Mouse (Mus musculus) embryo, embryonic 11.5 days (tissue): Measurements from ENCODE around the gene Cers5.
"Not testable (repeated sequence)": the region's sequence is repeated elsewhere in the genome, so short reads cannot be mapped to it uniquely, and the experiment has no call there.

Source experiments
- DNase-seq: peaks from one replicate; pipeline ENCODE4 v3.0.0-alpha.2; 2012; ENCODE audit warnings: low read depth, low spot score

Gene Cers5

DNA sequence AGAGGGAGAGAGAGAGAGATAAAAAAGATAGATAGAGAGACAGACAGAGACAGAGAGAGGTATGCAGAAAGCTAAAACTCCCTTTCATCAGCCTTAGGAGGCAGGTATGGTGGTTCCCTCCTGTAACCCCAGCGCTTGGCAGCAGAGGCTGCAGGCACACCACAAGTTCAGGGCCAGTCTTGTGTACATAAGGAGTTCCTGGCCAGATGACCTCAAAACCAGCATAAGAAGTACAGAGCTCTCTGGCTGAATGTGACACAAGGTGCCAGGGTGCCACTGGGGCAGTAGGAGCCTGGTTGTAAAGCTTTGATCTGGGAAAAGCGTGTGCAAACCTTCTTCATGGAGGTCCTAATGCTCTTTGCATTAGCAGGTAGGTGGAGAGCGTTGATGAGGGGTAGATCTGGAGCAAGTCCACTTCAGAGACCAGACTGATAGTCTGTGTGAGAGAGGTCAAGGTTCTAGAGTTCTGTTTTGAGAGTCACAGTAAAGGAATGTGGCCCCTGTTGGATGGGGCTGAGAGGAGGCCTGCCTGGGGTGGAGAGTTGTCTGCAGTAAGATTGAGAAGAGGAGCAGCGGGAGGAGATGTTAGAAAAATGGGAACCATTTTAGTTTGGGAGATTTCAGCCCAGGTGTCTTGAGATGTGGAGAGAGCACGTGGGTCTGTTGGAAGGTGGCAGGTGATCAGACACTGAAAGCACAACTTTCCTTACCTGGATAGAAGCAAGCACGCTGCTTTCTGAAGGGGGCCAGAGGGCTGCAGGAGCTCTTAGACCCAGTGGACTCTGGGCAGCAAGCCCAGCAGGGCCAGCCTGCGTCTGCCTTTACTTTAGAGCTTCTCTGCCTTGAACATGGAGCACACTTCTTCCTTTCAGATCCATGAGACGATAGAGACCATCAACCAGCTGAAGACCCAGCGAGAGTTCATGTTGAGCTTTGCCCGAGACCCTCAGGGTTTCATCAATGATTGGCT is 62.2 kb downstream of the Cers5 start:
- DNase-seq = no peak

DNA sequence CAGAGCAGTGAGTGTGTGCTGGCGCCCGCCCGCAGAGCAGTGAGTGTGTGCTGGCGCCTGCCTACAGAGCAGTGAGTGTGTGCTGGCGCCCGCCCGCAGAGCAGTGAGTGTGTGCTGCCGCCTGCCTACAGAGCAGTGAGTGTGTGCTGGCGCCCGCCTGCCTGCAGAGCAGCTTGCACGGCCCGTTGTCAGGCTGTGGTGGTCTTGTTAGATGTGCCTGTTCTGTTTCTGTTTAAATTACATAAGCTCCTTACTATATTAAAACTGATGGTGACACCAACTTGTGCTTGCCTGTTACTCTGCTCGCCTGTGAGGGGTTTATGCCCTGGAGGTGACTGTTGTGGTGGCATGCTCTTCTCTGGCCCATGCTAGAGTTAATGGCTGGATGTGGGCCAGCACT is 64.5 kb downstream of the Cers5 start:
- no peak for DNase-seq

DNA sequence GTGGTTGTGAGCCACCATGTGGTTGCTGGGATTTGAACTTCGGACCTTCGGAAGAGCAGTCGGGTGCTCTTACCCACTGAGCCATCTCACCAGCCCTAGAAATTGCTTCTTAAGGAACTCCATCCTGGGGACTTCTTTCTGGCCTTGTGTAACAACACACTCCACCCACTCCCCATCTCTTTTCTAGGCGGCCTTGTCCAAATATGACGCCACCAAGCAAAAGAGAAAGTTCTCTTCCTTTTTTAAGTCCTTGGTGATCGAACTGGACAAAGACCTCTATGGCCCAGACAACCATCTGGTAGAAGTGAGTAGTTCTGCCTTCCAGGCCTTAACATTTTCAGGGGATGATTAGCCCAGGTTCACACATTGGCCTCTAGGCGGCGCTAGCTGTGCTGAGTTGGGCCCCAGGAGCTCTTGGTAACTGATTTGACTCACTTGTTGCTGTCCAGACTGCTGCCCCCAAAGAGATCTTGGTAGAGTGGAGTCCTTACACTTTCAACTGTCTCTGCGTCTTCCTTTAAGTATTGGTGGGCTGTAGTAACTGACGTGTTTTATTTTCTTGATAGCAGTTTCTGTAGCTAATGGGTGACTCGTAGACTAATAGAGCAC is 67.1 kb downstream of the Cers5 start, which contains the start of gene Gm17349:
Gm17349 (minus strand) TSS at position 51 of the 609 bp plus-strand sequence.
- no peak for DNase-seq

DNA sequence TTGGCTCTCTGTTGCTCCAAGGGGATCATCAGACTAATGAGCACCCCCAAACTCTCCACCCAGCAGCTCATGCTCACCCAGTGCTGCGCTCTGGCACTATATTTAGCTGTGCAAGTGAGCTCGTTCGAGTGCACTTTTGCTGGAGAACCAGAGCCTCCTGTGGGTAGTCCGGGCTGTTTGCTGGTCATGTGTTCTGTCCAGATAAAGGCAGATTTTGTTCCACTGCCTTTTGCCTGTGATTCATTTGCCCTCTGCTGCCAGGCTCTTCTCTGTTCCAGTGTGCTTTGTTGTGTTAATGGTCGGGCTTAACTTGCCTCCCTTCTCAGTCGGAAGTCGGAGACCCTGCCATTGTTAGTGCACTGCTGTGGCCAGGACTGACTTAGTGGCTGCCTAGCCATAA is 67.8 kb downstream of the Cers5 start:
- no peak for DNase-seq

DNA sequence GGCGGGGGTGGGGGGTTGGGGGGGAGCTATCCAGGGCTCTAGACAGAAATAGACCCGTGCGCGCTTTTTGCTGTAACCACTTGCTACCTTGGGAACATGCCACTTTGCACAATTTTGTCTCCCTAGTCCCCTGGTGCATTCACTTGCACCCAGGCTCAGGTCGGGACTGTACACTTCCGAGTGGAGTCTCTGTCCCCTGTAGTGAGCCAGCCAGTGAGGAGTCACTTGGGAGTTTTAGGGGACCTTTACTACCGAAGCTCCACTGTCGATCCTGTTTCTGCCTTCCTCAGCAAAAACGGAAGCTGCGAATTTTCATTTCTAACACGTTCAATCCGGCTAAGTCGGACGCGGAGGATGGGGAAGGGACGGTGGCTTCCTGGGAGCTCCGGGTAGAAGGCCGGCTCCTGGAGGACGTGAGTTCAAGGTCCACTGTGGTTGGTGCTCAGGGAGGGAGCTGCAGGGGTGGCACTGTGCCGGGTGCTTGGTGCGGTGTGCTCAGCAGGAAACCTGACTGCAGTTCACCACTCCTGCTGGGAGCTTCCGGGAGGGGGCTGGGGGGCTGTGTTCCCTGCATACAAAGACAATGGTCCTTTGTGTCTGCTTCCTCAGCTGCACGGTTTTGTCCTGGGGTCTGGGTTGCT is 68.5 kb downstream of the Cers5 start:
- DNase-seq = no peak

DNA sequence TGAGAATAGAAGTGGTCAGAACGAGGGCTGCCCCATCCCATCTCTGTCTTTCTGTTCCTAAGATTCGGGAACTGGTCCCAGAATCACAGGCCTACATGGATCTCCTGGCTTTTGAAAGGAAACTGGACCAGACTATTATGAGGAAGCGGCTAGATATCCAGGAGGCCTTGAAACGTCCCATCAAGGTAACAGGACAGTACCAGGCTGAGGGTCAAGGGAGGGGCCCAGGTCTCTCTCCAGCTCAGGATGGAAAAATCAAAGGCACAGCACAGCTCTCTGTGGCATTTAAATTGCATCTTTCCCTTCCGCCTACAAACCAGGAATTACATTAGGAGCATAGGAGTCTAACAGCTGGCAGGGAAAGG is 69.0 kb downstream of the Cers5 start:
- DNase-seq = no peak

DNA sequence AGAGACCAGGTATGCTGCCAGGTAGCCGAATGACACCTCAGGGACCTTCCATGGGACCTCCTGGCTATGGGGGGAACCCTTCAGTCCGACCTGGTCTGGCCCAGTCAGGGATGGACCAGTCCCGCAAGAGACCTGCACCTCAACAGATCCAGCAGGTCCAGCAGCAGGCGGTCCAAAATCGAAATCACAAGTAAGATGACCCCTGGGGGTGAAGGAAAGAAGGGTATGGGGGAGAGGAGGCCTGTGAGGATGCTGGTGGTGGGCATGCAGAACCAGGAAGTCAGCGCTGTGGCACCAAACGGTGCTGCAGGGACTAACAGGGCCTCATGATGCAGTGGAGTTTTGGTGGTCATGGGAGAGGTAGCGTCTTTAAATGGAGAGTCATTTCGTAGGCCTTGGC is 69.6 kb downstream of the Cers5 start:
- DNase-seq = no peak

DNA sequence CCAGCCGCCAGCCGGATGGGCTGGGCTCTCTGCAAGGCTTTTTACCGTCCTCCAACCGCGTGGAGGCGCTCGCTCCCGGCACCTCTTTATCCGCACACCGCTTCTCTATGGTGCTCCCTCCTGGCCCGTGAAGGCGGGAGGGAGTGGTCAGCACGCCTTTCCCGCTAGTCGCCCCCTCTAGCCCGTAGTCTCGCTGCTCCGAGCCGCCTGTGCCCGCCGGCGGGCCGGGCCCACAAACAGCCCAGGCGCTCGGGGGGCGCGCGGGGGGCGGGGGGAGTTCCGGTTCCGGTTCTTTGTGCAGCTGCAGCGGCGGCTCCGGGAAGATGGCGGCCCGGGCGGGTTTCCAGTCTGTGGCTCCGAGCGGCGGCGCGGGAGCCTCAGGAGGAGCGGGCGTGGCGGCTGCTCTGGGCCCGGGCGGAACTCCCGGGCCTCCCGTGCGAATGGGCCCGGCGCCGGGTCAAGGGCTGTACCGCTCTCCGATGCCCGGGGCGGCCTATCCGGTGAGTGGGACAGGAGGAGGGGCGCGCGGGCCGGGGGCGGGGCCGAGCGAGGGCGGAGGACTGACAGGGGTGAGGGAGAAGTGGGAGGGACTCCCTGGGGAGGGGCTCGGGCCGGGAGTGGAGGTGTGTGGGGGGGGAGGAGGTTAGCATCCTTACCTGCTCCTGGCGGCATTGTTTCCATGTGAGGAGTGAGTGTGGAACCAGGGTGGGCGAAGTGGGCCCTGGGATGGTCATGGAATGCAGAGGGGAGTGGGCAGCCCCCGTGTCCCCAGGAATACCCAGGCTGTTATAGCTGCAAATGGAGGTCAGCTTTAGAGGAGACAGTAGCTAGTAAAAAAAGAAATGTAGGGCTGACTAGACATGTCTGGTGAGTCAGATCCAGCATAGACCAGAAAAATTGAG is 70.4 kb downstream of the Cers5 start, which contains the start of gene Smarcd1:
Smarcd1 (plus strand) TSS at position 131 of the 902 bp plus-strand sequence.
- DNase-seq = peak; percentile 93

DNA sequence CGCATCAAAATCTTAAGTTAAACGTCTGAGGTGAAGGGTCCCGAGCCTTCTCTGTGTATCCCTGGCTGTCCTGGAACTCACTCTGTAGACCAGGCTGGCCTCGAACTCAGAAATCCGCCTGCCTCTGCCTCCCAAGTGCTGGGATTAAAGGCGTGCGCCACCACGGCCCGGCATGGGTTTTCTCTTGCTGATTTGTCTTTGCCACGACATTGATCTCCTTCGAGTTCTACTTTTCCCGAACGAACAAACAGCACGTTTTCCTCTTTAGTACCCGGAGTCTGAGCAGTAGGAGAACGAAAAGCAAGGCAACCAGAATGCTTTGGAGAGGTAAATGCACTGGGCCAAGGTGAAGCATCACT is 71.1 kb downstream of the Cers5 start:
- DNase-seq = not testable (repeated sequence)

DNA sequence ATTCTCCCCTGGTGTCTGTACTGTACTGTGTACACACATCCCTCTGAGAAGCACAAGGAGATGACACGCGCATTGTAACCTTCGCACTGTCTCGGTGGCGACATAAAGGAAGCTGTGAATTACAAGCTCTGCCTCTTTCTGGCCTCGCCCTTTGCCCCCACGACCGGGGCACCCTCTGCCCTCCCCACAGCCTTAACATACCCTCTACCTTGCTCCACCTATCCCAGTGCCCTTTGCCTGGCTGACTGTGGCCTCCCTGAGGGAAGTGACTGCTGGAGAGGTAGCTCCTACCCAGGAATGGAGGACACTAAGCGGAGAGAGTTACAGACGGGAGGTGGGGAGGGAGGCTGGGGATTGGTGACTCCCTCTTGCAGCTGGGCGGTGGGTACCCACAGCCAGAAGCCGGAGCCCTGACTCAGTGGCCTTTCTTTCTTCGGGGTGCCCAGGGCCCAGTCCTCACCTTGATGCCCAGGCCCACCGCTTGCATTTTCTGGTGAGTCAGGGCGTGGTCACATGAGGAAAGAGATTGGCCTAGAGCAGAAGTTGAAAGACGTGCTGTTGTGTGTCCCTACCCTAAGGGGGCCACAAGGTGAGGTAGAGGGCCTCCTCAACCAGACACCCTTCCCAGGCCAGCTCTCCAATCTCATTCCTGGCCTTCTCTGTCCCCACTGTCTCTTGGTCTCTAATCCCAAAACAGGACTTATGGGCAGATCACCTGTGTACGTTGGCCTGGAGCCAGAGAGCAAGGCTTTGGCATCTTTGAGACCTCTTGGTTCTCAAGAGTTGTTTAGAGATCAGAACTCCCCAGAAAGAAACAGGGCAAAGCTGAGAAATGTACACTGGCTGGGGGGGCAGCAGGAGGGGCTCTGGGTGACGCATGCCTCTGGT is 72.2 kb downstream of the Cers5 start:
- DNase-seq = no peak

DNA sequence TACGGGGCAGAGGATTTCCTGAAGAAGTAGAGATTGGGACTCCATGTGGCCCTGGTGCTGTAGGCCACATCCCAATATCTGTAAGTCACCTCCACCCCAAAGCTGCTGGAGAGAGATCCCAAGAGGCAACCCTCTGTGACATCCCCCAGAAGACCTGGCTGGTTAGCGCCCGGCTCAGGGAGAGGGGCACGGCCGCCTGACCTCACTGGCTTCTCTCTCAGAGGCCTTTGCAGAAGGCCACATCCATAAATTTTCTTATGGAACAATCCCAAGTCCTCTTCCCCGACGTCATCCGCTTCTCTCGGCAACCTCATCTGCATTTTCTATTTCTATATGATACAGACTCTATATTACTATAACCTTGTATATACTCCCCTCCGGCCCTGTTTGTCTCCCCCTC is 73.0 kb downstream of the Cers5 start:
- no peak for DNase-seq

DNA sequence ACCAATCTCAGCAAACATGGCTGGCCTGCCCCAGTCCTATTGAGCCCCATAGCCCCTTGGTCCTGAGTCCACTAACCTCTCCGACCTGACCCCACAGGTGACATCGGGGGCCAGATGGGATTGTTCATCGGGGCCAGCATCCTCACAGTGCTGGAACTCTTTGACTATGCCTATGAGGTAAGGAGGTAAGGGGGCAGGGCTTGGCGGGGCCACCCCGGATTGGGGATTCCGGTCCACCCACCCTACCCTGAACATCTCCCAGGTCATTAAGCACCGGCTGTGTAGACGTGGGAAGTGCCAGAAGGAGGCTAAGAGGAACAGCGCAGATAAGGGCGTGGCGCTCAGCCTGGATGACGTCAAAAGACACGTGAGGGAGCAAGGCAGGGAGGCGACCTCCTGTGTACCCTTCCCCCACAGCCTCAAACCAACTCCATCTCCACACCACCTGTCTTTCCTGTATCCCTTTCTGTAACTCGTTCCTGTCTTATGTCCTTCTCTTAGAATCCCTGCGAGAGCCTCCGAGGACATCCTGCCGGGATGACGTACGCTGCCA is 74.1 kb downstream of the Cers5 start:
- no peak for DNase-seq

DNA sequence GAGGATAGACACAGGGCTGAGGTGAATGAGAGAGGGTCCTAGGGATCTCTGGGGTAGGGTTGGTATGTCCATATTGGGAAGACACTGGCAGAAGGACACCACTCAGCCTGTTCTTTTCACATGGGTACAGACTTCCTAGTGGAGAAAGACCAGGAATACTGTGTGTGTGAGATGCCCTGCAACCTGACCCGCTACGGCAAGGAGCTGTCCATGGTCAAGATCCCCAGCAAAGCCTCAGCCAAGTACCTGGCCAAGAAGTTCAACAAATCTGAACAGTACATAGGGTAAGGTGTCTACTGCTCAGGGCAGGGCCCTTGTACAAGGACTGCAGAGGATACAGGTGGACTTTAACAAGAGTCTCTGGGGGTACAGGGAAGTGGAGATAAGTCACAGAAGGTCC is 75.4 kb downstream of the Cers5 start:
- DNase-seq = no peak

DNA sequence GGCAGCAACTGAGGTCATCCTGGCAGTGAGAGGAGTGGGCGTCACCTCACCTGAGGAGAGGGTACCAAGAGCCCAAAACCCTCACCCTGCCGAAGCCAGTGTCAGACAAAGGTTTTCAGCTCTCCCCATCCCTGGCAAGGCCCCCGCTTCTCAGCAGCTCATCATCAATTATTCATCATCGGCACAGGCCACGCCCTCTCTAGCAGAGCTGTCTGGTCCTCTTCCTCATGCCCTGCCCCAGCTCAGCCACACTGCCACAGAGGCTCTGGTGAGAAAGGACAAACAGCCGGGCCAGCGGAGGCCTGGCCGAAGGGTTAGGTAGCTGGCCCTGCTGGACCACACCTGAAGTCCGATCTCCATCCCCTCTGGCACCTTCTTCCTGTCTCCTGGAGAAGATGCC is 80.7 kb downstream of the Cers5 start:
- DNase-seq = no peak

DNA sequence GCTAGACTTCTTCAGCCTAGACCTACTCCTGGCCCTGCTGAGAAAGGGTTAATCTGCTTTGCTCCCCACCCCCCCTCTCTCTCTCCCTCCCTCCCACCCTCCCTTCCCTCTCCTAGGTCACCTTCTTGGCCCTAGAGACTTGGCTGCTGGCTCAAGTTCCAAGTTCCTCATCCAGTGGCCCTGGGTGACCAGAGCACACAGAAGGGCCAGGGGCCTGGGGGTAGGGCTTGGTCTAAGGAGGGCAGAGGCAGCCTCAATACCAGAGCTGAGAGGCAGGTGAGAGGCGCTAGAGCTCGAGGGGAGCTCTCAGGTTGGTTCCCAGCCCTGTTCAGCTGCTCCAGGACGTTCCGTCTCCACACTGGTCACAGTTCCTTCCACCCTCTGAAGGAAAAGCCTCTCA is 81.8 kb downstream of the Cers5 start:
- no peak for DNase-seq

DNA sequence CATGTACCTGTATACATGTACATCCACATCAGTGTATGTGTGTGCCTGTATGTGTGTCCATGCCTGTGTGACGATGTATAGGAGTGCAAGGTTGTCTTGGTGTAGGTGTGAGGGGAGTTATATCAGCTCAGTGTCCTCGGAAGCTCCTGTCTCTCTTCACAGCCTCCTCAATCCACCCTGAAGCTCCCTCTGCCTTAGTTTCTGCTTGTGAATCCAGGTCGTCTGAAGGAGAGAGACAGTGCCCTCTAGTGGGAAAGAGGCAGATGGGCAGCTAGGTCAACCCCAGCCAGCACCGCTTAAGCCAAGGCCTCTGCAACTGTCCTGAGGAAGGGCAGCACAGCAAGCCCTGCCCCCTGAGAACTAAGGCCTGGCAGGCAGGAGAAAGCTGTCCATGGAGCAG is 84.0 kb downstream of the Cers5 start:
- no peak for DNase-seq
